Mouse (Mus musculus): ENCODE data around the gene Lef1. TPM values are rescaled to one million over a fixed set of nuclear protein-coding genes. Genes with fewer than 3 reads are reported as not detected.

Lef1 gene
- total and polyA plus RNA-seq, 3 experiments, result 0.23 to 1.5 (median 0.34) TPM

DNA sequence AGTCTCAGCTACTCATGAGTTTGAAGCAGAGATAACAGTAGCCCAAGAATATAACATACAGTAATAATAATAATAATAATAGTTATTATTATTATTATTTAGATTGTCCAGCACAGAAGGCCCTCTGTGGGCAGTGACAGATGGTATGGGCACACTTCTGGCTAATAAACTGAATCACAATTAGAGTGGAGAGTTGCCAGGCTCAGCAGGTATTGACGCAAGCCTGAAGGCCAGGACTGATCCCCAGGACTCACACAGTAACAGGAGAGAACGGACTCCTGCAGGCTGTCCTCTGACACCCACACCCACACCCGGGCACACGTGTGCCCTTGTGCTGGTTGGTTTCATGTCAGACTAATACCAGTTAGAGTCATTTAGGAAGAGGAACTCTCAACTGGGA lies 36.3 kb upstream of the Lef1 start:
- WGBS, result 88% methylated on average over 4 of the region's 4 CpGs
- TF ChIP-seq POLR2A (IDR thresholded peaks at IDR 0.05; ENCODE audit: insufficient read depth, low read depth, low read length), result no peak
- TF ChIP-seq EP300 (IDR thresholded peaks at IDR 0.05; ENCODE audit: insufficient read depth, low read depth, low read length), result no peak
- no peak for TF ChIP-seq CTCF (IDR thresholded peaks at IDR 0.05)
- DNase-seq, result no peak

DNA sequence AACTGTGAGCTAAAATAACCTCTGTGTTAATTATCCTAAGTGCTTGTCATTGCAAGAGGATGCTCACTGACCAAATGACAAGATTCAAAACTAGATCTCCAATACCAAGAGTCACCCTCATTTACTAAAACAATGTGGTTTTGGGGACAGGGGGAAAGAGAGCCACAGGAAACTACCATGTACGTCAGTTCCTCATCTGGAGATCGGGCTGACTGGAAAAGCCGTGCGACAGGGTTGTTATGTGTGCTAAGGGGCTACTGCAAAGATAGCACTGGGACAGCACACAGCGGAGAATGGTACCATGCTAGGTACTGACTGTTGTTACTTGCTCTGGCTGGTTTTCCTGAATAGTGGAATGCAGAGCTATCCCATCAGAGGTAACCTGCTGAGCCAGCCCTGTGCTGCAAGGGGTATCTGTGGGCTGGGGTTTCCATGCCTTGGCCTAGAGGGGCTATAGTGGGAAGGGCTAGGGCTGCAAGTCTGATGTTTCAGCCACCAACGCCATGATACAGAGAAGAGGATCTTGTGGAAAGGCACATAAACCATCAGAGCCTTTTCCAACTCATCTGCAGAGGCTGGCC lies 32.1 kb upstream of the Lef1 start:
- intact Hi-C loops (cut with DNase I), result no loop called here
- Histone ChIP-seq H3K36me3 (ENCODE audit: control insufficient read depth, insufficient read depth, low read length) (no peaks in the 10 kb centered on the region), H3K27ac (no peak overlapping the region), H3K9ac (ENCODE audit: low read depth, low read length) (no peak overlapping the region), H3K4me1 (ENCODE audit: control insufficient read depth, insufficient read depth, low read length) (no peaks in the 10 kb centered on the region), H3K79me2 (replicated peaks; ENCODE audit: control insufficient read depth, insufficient read depth, low read length) (no peaks in the 10 kb centered on the region), H3K27me3 (ENCODE audit: control insufficient read depth, insufficient read depth, low read length) (no peaks in the 10 kb centered on the region), H3K4me3 (no peak overlapping the region)
- no peak for TF ChIP-seq POLR2A (IDR thresholded peaks at IDR 0.05; ENCODE audit: insufficient read depth, low read depth, low read length)
- TF ChIP-seq EP300 (IDR thresholded peaks at IDR 0.05; ENCODE audit: insufficient read depth, low read depth, low read length), result no peak
- TF ChIP-seq CTCF (IDR thresholded peaks at IDR 0.05), result no peak
- no peak for DNase-seq
- WGBS, result 74% methylated on average over 6 of the region's 6 CpGs

More for the DNA sequence above, 36.3 kb upstream of the Lef1 start:
- H3K36me3 ChIP-seq (ENCODE audit: control insufficient read depth, insufficient read depth, low read length), result no peaks in the 10 kb centered on the region
- H3K27me3 ChIP-seq (ENCODE audit: control insufficient read depth, insufficient read depth, low read length), result no peaks in the 10 kb centered on the region
- H3K9ac ChIP-seq (ENCODE audit: low read depth, low read length), result no peak overlapping the region
- H3K27ac ChIP-seq, result no peak overlapping the region
- intact Hi-C loops (cut with DNase I), result no loop called here
- H3K79me2 ChIP-seq (replicated peaks; ENCODE audit: control insufficient read depth, insufficient read depth, low read length), result no peaks in the 10 kb centered on the region
- no peak overlapping the region for H3K4me3 ChIP-seq
- no peaks in the 10 kb centered on the region for H3K4me1 ChIP-seq (ENCODE audit: control insufficient read depth, insufficient read depth, low read length)

DNA sequence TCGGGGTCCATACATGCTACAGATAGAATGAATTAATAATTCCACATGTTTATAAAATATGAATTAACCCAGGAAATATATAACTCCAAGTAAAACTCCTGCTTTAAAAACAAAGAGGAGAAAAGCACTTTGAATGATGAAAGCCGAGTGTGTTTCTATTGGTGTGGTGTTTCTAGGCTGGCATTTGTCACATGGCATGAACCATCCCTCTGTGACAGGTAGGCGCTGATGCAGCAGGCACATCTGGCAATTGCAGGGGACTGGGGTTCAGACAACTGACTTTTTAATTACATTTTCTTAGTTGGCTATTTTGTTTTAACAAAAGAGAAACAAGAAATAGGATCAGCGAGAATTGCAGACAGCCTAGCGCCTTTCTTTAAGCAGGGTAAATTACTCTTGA lies 31.6 kb upstream of the Lef1 start:
- no peaks in the 10 kb centered on the region for H3K4me1 ChIP-seq (ENCODE audit: control insufficient read depth, insufficient read depth, low read length)
- H3K79me2 ChIP-seq (replicated peaks; ENCODE audit: control insufficient read depth, insufficient read depth, low read length), result no peaks in the 10 kb centered on the region
- no peak overlapping the region for H3K9ac ChIP-seq (ENCODE audit: low read depth, low read length)
- intact Hi-C loops (cut with DNase I), result no loop called here
- H3K27ac ChIP-seq, result no peak overlapping the region
- TF ChIP-seq POLR2A (IDR thresholded peaks at IDR 0.05; ENCODE audit: insufficient read depth, low read depth, low read length) (no peak), CTCF (IDR thresholded peaks at IDR 0.05) (no peak)
- peaks cover under 1% of the 10 kb centered on the region for H3K27me3 ChIP-seq (ENCODE audit: control insufficient read depth, insufficient read depth, low read length)
- DNase-seq, result no peak
- 79% methylated on average over 5 of the region's 5 CpGs for WGBS
- no peak overlapping the region for H3K4me3 ChIP-seq
- H3K36me3 ChIP-seq (ENCODE audit: control insufficient read depth, insufficient read depth, low read length), result no peaks in the 10 kb centered on the region

DNA sequence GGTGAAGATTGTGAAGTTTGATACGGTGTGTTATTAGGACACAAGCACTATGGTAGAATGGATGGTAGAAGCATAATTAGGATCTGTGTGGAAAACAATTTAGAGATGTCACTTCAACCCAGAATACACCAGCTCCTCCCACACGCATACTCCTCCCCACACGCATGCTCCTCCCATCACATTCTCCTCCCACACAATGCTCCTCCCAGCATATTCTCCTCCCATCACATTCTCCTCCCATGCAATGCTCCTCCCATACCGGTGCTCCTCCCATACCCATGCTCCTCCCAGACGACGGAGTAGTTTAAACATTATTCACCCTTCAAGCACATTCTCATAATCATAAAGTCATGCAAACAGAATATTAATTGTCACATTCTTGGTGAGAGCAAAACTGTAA lies 26.5 kb upstream of the Lef1 start:
- intact Hi-C loops (cut with DNase I), result no loop called here
- WGBS, result 82% methylated on average over 6 of the region's 6 CpGs
- H3K27me3 ChIP-seq (ENCODE audit: control insufficient read depth, insufficient read depth, low read length), result peaks cover 5% of the 10 kb centered on the region
- no peak overlapping the region for H3K4me3 ChIP-seq
- no peaks in the 10 kb centered on the region for H3K79me2 ChIP-seq (replicated peaks; ENCODE audit: control insufficient read depth, insufficient read depth, low read length)
- DNase-seq, result no peak
- H3K27ac ChIP-seq, result no peak overlapping the region
- no peaks in the 10 kb centered on the region; the same call in 1 of the 2 replicates for H3K4me1 ChIP-seq (ENCODE audit: control insufficient read depth, insufficient read depth, low read length)
- no peaks in the 10 kb centered on the region for H3K36me3 ChIP-seq (ENCODE audit: control insufficient read depth, insufficient read depth, low read length)
- no peak overlapping the region for H3K9ac ChIP-seq (ENCODE audit: low read depth, low read length)
- no peak for TF ChIP-seq POLR2A (IDR thresholded peaks at IDR 0.05; ENCODE audit: insufficient read depth, low read depth, low read length)
- no peak for TF ChIP-seq EP300 (IDR thresholded peaks at IDR 0.05; ENCODE audit: insufficient read depth, low read depth, low read length)
- no peak for TF ChIP-seq CTCF (IDR thresholded peaks at IDR 0.05)

DNA sequence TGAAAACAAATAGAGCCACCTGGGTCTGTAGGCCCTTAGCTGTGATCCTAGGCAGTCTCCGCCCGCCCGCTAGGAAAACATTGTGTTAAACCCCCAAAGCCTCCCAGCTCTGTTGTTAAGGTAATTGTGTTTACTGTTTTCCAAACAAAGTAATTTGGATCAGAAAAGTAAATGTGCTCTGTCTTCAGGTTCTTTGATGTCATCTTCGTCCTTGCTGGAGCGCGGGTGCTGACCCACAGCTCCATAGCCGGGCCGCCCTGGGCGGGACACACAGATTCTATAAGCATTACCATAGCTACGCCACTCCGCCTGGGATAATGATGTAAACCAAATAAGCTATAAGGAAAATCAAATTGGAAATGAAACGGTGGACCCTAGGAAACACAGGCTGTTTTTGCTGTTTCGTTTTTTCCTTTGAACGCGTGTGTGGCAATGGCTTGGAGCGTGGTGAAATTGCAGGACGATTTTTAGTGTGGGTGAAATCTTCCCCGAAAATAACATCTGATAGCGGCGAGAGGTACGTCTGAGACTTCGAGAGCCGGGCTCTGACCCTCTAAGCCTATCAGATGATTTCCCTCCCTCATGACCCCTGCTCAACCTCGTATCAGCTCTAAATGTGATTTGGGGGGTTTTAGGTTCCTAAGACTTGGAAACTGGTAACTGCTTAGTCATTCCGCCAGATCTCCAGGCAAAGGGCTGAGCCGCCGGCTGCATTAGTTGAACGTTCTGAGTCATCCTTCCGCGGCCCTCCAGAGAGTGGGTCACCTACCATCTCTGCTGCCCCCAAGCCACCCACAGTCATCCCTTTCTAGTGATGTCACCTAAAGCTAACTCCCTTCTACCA lies 25.3 kb upstream of the Lef1 start:
- Histone ChIP-seq H3K27me3 (ENCODE audit: control insufficient read depth, insufficient read depth, low read length) (peaks cover 5% of the 10 kb centered on the region), H3K4me3 (no peak overlapping the region), H3K4me1 (ENCODE audit: control insufficient read depth, insufficient read depth, low read length) (no peaks in the 10 kb centered on the region; the same call in 1 of the 2 replicates), H3K36me3 (ENCODE audit: control insufficient read depth, insufficient read depth, low read length) (no peaks in the 10 kb centered on the region), H3K79me2 (replicated peaks; ENCODE audit: control insufficient read depth, insufficient read depth, low read length) (no peaks in the 10 kb centered on the region), H3K27ac (no peak overlapping the region), H3K9ac (ENCODE audit: low read depth, low read length) (no peak overlapping the region)
- DNase-seq, result no peak
- WGBS, result 20% methylated on average over 30 of the region's 30 CpGs
- no peak for TF ChIP-seq CTCF (IDR thresholded peaks at IDR 0.05)
- no peak for TF ChIP-seq EP300 (IDR thresholded peaks at IDR 0.05; ENCODE audit: insufficient read depth, low read depth, low read length)
- TF ChIP-seq POLR2A (IDR thresholded peaks at IDR 0.05; ENCODE audit: insufficient read depth, low read depth, low read length), result no peak
- intact Hi-C loops (cut with DNase I), result no loop called here

DNA sequence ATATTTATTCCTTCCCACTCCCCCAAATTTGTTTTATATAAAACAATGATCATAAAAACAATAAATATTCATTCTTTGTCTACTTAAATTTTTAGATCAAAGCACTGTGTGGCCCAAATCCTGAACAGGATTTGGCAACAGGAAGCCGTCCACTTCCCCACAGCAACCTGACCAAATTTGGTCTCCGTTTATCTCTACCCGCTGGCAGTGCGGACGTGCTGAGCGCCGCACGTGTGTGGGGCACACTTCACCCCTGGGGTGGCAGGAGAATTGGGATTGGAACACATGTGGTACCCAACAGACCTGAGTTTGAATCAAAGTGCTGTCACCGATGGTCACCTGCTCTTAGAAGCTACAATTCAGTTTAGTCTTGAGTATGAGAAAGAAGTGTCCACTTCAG lies 24.3 kb upstream of the Lef1 start:
- Histone ChIP-seq H3K4me1 (ENCODE audit: control insufficient read depth, insufficient read depth, low read length) (no peaks in the 10 kb centered on the region; the same call in 1 of the 2 replicates), H3K27ac (no peak overlapping the region), H3K4me3 (no peak overlapping the region), H3K9ac (ENCODE audit: low read depth, low read length) (no peak overlapping the region), H3K36me3 (ENCODE audit: control insufficient read depth, insufficient read depth, low read length) (no peaks in the 10 kb centered on the region), H3K79me2 (replicated peaks; ENCODE audit: control insufficient read depth, insufficient read depth, low read length) (no peaks in the 10 kb centered on the region), H3K27me3 (ENCODE audit: control insufficient read depth, insufficient read depth, low read length) (peaks cover 5% of the 10 kb centered on the region)
- no peak for TF ChIP-seq POLR2A (IDR thresholded peaks at IDR 0.05; ENCODE audit: insufficient read depth, low read depth, low read length)
- TF ChIP-seq EP300 (IDR thresholded peaks at IDR 0.05; ENCODE audit: insufficient read depth, low read depth, low read length), result no peak
- TF ChIP-seq CTCF (IDR thresholded peaks at IDR 0.05), result no peak
- DNase-seq, result no peak
- intact Hi-C loops (cut with DNase I), result no loop called here
- 55% methylated on average over 9 of the region's 9 CpGs for WGBS

Data from heart, adult 2 months (tissue).